Mouse (Mus musculus): ENCODE results near the gene Elovl6. TPM values are rescaled to one million over a fixed set of nuclear protein-coding genes. Genes with fewer than 3 reads are reported as not detected.

Elovl6 gene
- total and polyA plus RNA-seq, 2 experiments from 2014 or later, result 39.1 to 46.9 TPM

DNA sequence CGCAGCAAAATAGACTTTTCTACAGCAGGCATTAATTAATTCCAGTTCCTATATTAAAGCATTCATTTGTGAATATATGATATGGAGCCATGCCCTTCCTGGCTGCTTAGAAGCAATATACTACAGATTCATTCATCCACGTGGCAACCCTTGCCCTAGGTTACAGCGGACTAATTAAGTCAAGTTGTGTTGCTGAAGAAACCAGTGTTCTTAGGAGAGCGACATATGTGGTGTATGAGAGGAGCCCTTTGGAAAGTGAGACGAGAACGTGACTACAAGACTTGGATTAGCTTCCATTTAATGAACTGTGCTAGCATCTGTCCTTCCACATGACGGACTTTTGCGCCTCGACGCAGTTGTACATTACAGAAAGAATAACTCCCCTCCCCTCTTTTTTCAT, 115.2 kb downstream of the Elovl6 start:
- ATAC-seq, result no peak

DNA sequence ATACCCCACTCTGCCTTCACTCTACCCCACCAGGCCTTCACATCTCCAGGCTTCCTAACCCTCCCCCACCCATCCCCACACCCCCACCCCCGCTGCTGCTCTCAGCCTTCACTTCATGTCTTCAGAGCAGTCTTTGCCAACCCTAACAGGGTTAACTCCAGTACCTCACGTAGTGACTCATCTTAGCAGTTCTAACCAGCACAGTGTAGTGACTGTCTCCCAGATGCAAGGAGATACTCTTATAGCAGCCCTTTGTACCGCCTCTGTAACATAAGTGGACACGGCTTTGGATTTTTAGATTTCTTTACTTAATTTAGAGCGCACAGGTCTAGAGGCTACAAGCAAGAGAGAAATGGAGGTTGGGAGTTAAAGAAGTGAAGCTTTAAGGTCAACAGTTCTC, 116.4 kb downstream of the Elovl6 start:
- H3K27me3 ChIP-seq (ENCODE audit: insufficient read depth, low read length), result no peaks in the 10 kb centered on the region
- no peak for TF ChIP-seq CTCF (IDR thresholded peaks at IDR 0.05; ENCODE audit: low read depth)
- H3K27ac ChIP-seq (ENCODE audit: low read depth, low read length), result no peak overlapping the region
- no peak overlapping the region for H3K4me2 ChIP-seq (ENCODE audit: low read depth)
- H3K9me3 ChIP-seq (ENCODE audit: low read length), result no peaks in the 10 kb centered on the region
- no peak for DNase-seq
- H3K4me3 ChIP-seq (ENCODE audit: low read depth, low read length), result no peak overlapping the region
- H3K4me1 ChIP-seq (ENCODE audit: insufficient read depth), result no peaks in the 10 kb centered on the region
- WGBS, result 87% methylated on average over 5 of the region's 5 CpGs
- H3K9ac ChIP-seq, result no peak overlapping the region
- peak; percentile 32; the same call in 1 of the 2 replicates for ATAC-seq
- H3K36me3 ChIP-seq (ENCODE audit: insufficient read depth), result no peaks in the 10 kb centered on the region

More for the DNA sequence above, 115.2 kb downstream of the Elovl6 start:
- H3K27me3 ChIP-seq (ENCODE audit: insufficient read depth, low read length), result no peaks in the 10 kb centered on the region
- TF ChIP-seq CTCF (IDR thresholded peaks at IDR 0.05; ENCODE audit: low read depth), result no peak
- no peak overlapping the region for H3K27ac ChIP-seq (ENCODE audit: low read depth, low read length)
- H3K4me3 ChIP-seq (ENCODE audit: low read depth, low read length), result no peak overlapping the region
- DNase-seq, result no peak
- WGBS, result 63% methylated on average over 10 of the region's 10 CpGs
- no peaks in the 10 kb centered on the region for H3K36me3 ChIP-seq (ENCODE audit: insufficient read depth)
- no peaks in the 10 kb centered on the region for H3K9me3 ChIP-seq (ENCODE audit: low read length)
- no peaks in the 10 kb centered on the region for H3K4me1 ChIP-seq (ENCODE audit: insufficient read depth)
- no peak overlapping the region for H3K4me2 ChIP-seq (ENCODE audit: low read depth)
- no peak overlapping the region for H3K9ac ChIP-seq

DNA sequence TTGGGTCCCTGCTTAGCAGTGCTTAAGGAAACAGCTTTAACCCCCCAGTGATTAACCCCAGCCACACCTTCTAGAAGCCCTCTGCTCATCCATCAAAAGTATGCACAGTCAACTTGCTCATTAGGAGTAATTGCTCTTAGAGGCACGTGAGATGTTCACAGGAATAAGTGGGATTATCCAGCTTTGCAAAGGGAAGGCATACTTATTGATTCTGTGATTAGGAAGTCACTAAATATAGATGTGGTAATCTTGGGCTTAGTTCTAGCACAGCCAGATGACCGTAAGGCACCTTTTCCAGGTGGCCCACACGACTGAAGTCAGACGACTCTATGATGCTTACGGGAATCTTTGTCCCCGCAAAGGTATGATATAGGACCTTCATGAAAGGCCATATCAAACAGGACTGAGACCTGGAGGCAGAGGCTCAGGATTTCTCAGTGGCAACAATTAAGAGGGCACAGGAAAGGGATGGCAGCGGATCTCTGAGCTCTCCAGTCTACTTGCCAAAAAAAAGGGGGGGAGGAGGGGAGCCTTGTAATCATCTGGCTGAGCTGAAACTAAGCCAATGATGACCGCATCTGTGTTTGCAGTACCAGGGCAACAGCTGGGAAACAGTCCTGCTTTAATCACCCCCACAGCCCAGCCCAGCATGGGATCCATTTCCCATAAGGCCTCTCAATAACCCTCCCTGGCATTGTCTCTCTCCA, 117.6 kb downstream of the Elovl6 start:
- DNase-seq (no peak), ATAC-seq (peak; percentile 36)
- Histone ChIP-seq H3K4me2 (ENCODE audit: low read depth) (no peak overlapping the region), H3K4me3 (ENCODE audit: low read depth, low read length) (no peak overlapping the region), H3K4me1 (ENCODE audit: insufficient read depth) (no peaks in the 10 kb centered on the region), H3K27ac (ENCODE audit: low read depth, low read length) (no peak overlapping the region), H3K36me3 (ENCODE audit: insufficient read depth) (no peaks in the 10 kb centered on the region), H3K9me3 (ENCODE audit: low read length) (no peaks in the 10 kb centered on the region), H3K9ac (no peak overlapping the region), H3K27me3 (ENCODE audit: insufficient read depth, low read length) (no peaks in the 10 kb centered on the region)
- WGBS, result 60% methylated on average over 8 of the region's 8 CpGs
- no peak for TF ChIP-seq CTCF (IDR thresholded peaks at IDR 0.05; ENCODE audit: low read depth)

- Histone ChIP-seq H3K4me3 (ENCODE audit: low read depth, low read length) (no peak overlapping the region), H3K4me1 (ENCODE audit: insufficient read depth) (no peaks in the 10 kb centered on the region), H3K4me2 (ENCODE audit: low read depth) (no peak overlapping the region), H3K9ac (no peak overlapping the region), H3K36me3 (ENCODE audit: insufficient read depth) (no peaks in the 10 kb centered on the region), H3K9me3 (ENCODE audit: low read length) (no peaks in the 10 kb centered on the region), H3K27me3 (ENCODE audit: insufficient read depth, low read length) (no peaks in the 10 kb centered on the region), H3K27ac (ENCODE audit: low read depth, low read length) (no peak overlapping the region)
- no peak for TF ChIP-seq CTCF (IDR thresholded peaks at IDR 0.05; ENCODE audit: low read depth)
- ATAC-seq (no peak), DNase-seq (no peak)
Measured at GRCm38 (mm10) chr3:129650293-129650612, 118.1 kb downstream of the Elovl6 start.

GRCm38 (mm10) chr3:129650931-129651330, 118.8 kb downstream of the Elovl6 start:
- no peak for TF ChIP-seq CTCF (IDR thresholded peaks at IDR 0.05; ENCODE audit: low read depth)
- DNase-seq (no peak), ATAC-seq (no peak)
- no peak overlapping the region for H3K4me2 ChIP-seq (ENCODE audit: low read depth)
- H3K27ac ChIP-seq (ENCODE audit: low read depth, low read length), result no peak overlapping the region
- H3K9ac ChIP-seq, result no peak overlapping the region
- no peak overlapping the region for H3K4me3 ChIP-seq (ENCODE audit: low read depth, low read length)
- no peaks in the 10 kb centered on the region for H3K36me3 ChIP-seq (ENCODE audit: insufficient read depth)
- no peaks in the 10 kb centered on the region for H3K4me1 ChIP-seq (ENCODE audit: insufficient read depth)
- H3K27me3 ChIP-seq (ENCODE audit: insufficient read depth, low read length), result no peaks in the 10 kb centered on the region
- 16% methylated on average over 1 of the region's 1 CpGs for WGBS
- H3K9me3 ChIP-seq (ENCODE audit: low read length), result no peaks in the 10 kb centered on the region

DNA sequence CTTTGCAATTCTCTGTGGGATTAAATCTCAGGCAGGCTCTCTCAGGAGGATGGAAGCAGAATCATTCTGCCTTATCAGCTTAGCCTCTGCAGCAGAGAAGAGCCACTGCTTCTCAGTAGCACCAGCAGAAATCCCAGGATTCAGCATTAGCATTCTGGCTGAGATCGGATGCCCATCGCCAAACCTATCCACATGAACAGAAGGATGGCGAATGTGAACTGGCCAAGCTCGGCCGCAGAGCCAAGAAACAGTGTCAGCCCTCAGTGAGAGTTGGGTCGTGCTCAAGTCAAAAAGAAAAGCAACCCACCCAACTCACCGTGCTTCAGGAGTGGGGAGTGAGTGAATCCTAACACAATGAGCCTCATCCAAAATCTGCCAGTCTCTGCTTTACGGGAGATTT, 119.6 kb downstream of the Elovl6 start:
- no peaks in the 10 kb centered on the region for H3K27me3 ChIP-seq (ENCODE audit: insufficient read depth, low read length)

GRCm38 (mm10) chr3:129652476-129652875, 120.3 kb downstream of the Elovl6 start:
- no peak overlapping the region for H3K4me2 ChIP-seq (ENCODE audit: low read depth)
- no peaks in the 10 kb centered on the region for H3K27me3 ChIP-seq (ENCODE audit: insufficient read depth, low read length)
- TF ChIP-seq CTCF (IDR thresholded peaks at IDR 0.05; ENCODE audit: low read depth), result no peak
- H3K9ac ChIP-seq, result no peak overlapping the region
- no peak overlapping the region for H3K27ac ChIP-seq (ENCODE audit: low read depth, low read length)
- no peak overlapping the region for H3K4me3 ChIP-seq (ENCODE audit: low read depth, low read length)
- whole genome bisulfite sequencing, result 84% methylated on average over 4 of the region's 4 CpGs
- no peaks in the 10 kb centered on the region for H3K36me3 ChIP-seq (ENCODE audit: insufficient read depth)
- no peak for DNase-seq
- ATAC-seq, result no peak
- no peaks in the 10 kb centered on the region for H3K9me3 ChIP-seq (ENCODE audit: low read length)
- no peaks in the 10 kb centered on the region for H3K4me1 ChIP-seq (ENCODE audit: insufficient read depth)

More for the DNA sequence above, 119.6 kb downstream of the Elovl6 start:
- Histone ChIP-seq H3K4me3 (ENCODE audit: low read depth, low read length) (no peak overlapping the region), H3K36me3 (ENCODE audit: insufficient read depth) (no peaks in the 10 kb centered on the region), H3K4me2 (ENCODE audit: low read depth) (no peak overlapping the region), H3K4me1 (ENCODE audit: insufficient read depth) (no peaks in the 10 kb centered on the region), H3K9me3 (ENCODE audit: low read length) (no peaks in the 10 kb centered on the region), H3K9ac (no peak overlapping the region), H3K27ac (ENCODE audit: low read depth, low read length) (no peak overlapping the region)
- TF ChIP-seq CTCF (IDR thresholded peaks at IDR 0.05; ENCODE audit: low read depth), result no peak
- ATAC-seq (no peak), DNase-seq (no peak)
- WGBS, result 83% methylated on average over 8 of the region's 8 CpGs
